Mouse (Mus musculus) liver, embryonic 15.5 days (tissue): ENCODE data around the gene Slc4a4. TPM values are rescaled to one million over a fixed set of nuclear protein-coding genes. Genes with fewer than 3 reads are reported as not detected.

ENCODE experiments used
- ATAC-seq: fragments of 200-750 bp; cut with Nextera tagmentation; 2 replicates; pipeline ENCODE4 v1.8.0; 2017; ENCODE audit warnings: moderate number of reproducible peaks, mild to moderate bottlenecking, moderate library complexity; ENCODE audit not compliant: insufficient read depth
- H3K27ac ChIP-seq: fragments of 300-500 bp; sonication (generic); replicated peaks from 2 replicates; pipeline ENCODE4 v1.5.1; 2015; ENCODE audit warnings: mild to moderate bottlenecking, inconsistent platforms
- H3K27me3 ChIP-seq: fragments of 300-500 bp; sonication (generic); 2 replicates; pipeline ENCODE4 v1.6.1; 2015; ENCODE audit warnings: mild to moderate bottlenecking, inconsistent platforms
- H3K36me3 ChIP-seq: fragments of 300-500 bp; sonication (generic); replicated peaks from 2 replicates; pipeline ENCODE4 v1.6.1; 2015; ENCODE audit warnings: moderate library complexity, mild to moderate bottlenecking, inconsistent platforms
- H3K4me1 ChIP-seq: fragments of 300-500 bp; sonication (generic); replicated peaks from 2 replicates; pipeline ENCODE4 v1.6.1; 2015; ENCODE audit warnings: inconsistent platforms
- H3K4me2 ChIP-seq: fragments of 300-500 bp; sonication (generic); 2 replicates; pipeline ENCODE4 v1.6.1; 2015; ENCODE audit warnings: moderate library complexity, mild to moderate bottlenecking, inconsistent platforms
- H3K4me3 ChIP-seq: fragments of 300-500 bp; sonication (generic); replicated peaks from 2 replicates; pipeline ENCODE4 v1.5.1; 2015; ENCODE audit warnings: mild to moderate bottlenecking, inconsistent platforms
- H3K9ac ChIP-seq: fragments of 300-500 bp; sonication (generic); 2 replicates; pipeline ENCODE4 v1.6.1; 2015; ENCODE audit warnings: moderate library complexity, mild to moderate bottlenecking, inconsistent platforms
- H3K9me3 ChIP-seq: fragments of 300-500 bp; sonication (generic); replicated peaks from 2 replicates; pipeline ENCODE4 v1.6.1; 2016; ENCODE audit warnings: inconsistent platforms
- WGBS: fragments of 180-500 bp; shearing (Covaris S2); methylation state at CpG from one replicate; pipeline ENCODE4 v1.1.7; 2015; ENCODE audit warnings: mixed read lengths; ENCODE audit not compliant: insufficient replicate concordance; 5-methylcytosine and 5-hydroxymethylcytosine counted together
- polyA plus RNA-seq: library from polyadenylated mRNA; unstranded; fragments of >200 nt; fragmentation: Nextera tagmentation; extraction: Ambion mirVana; gene quantifications from 2 replicates; pipeline ENCODE4 v1.2.1, GENCODE M21; 2015

Slc4a4 gene
- polyA plus RNA-seq, 1 experiment from 2014 or later: 0.62 TPM

DNA sequence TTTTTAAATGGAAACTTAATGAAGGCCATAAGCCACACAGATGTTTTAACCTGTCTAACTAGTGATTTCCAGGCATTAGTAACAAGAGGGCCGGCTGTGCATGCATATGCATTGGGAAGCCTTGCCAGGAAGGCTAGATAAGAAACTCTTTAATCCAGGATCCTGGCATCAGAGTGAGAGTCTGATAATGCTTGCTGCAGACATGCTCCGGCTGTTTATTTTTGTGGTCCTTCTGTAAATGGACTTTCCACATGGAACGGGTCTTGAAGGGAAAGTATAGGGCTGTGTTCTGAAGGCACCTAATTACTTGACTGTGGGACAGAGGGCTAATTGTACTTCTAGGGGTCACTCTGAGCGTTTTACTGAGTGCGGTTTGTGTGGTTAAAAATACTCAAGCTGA, 157.2 kb downstream of the Slc4a4 start:
- Histone ChIP-seq H3K4me3 (no peak overlapping the region), H3K36me3 (no peaks in the 10 kb centered on the region), H3K4me1 (no peaks in the 10 kb centered on the region), H3K9ac (no peak overlapping the region), H3K27me3 (no peaks in the 10 kb centered on the region), H3K4me2 (no peak overlapping the region), H3K9me3 (no peaks in the 10 kb centered on the region), H3K27ac (no peak overlapping the region)
- no peak for ATAC-seq
- 45% methylated on average over 5 of the region's 5 CpGs for WGBS

GRCm38 (mm10) chr5:89044801-89045200, 158.2 kb downstream of the Slc4a4 start:
- ATAC-seq: no peak
- H3K36me3 ChIP-seq: no peaks in the 10 kb centered on the region
- H3K9ac ChIP-seq: no peak overlapping the region
- H3K4me1 ChIP-seq: no peaks in the 10 kb centered on the region
- 70% methylated on average over 5 of the region's 5 CpGs for WGBS
- H3K4me3 ChIP-seq: no peak overlapping the region
- no peak overlapping the region for H3K27ac ChIP-seq
- no peak overlapping the region for H3K4me2 ChIP-seq
- H3K27me3 ChIP-seq: no peaks in the 10 kb centered on the region
- no peaks in the 10 kb centered on the region for H3K9me3 ChIP-seq

- no peaks in the 10 kb centered on the region for H3K9me3 ChIP-seq
- H3K27me3 ChIP-seq: no peaks in the 10 kb centered on the region
- 28% methylated on average over 5 of the region's 5 CpGs for WGBS
- no peak overlapping the region for H3K4me2 ChIP-seq
- no peak for ATAC-seq
- H3K9ac ChIP-seq: no peak overlapping the region
- no peak overlapping the region for H3K27ac ChIP-seq
- H3K36me3 ChIP-seq: no peaks in the 10 kb centered on the region
- H3K4me3 ChIP-seq: no peak overlapping the region
- no peaks in the 10 kb centered on the region for H3K4me1 ChIP-seq
Observed at GRCm38 (mm10) chr5:89051577-89051976, 165.0 kb downstream of the Slc4a4 start.

DNA sequence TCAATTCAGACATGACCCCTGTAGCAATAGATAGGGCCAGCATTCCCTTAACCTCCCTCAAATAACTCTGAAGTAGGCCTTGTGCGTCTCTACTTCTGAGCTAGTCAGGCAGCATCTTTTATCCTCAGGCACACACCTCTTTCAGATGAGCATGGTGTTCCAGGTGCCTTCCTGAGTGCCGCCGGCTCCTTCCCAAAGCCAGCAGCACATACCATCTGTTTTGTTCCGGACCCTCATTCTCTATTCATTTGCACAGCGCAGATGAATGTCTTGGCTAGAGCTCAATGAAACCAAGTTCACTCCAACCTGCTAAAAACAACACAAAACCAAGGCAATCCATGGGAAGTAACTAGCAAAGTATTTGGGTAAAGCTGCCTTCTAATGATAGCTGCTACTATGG, 165.6 kb downstream of the Slc4a4 start:
- no peak overlapping the region for H3K4me3 ChIP-seq
- ATAC-seq: no peak
- no peaks in the 10 kb centered on the region for H3K27me3 ChIP-seq
- WGBS: 73% methylated on average over 5 of the region's 5 CpGs
- no peak overlapping the region for H3K9ac ChIP-seq
- no peaks in the 10 kb centered on the region for H3K36me3 ChIP-seq
- no peak overlapping the region for H3K27ac ChIP-seq
- H3K4me2 ChIP-seq: no peak overlapping the region
- H3K4me1 ChIP-seq: no peaks in the 10 kb centered on the region
- no peaks in the 10 kb centered on the region for H3K9me3 ChIP-seq

DNA sequence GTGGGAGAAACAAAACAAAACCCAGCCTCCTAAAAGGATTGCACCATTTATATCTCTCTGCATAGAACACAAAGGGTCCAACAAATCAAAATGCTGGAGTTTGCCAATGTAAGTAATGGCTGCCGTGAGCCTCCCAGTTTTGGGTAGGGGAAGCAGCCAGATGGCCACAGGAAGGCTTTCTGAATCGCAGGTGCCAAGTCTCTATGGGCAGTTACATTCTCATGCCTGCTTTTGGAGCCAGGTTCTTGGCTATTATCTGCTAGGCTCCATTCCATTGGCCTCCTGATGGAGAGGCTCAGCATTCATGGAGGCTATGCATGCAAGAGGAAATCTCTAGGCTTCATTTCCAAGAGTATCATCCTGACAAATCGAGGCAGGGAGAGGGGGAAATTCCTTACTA, 169.0 kb downstream of the Slc4a4 start:
- 61% methylated on average over 3 of the region's 3 CpGs for WGBS
- no peaks in the 10 kb centered on the region for H3K4me1 ChIP-seq
- no peaks in the 10 kb centered on the region for H3K27me3 ChIP-seq
- no peaks in the 10 kb centered on the region for H3K9me3 ChIP-seq
- no peak overlapping the region for H3K4me2 ChIP-seq
- H3K27ac ChIP-seq: no peak overlapping the region
- H3K36me3 ChIP-seq: no peaks in the 10 kb centered on the region
- no peak overlapping the region for H3K4me3 ChIP-seq
- no peak for ATAC-seq
- H3K9ac ChIP-seq: no peak overlapping the region

DNA sequence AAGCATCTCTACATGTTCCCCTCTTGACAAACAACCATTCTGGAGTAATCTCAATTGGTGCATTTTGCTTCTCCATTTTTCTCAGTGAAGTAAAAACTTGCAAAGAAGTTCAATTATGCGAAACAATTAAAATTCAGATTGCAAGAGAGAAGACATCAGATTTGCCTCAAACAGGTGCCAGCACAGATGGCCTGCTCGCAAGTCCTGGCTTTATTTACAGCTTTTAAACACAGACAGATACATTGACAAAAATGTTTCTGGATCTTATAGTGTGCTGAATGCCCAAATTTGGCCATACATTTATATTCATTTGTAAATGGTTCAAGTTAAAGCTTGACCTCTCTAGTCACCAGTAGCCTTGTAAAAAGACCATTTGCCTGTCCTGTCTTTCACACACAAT, 169.8 kb downstream of the Slc4a4 start:
- no peak for ATAC-seq
- no peaks in the 10 kb centered on the region for H3K4me1 ChIP-seq

GRCm38 (mm10) chr5:89061097-89061496, 174.5 kb downstream of the Slc4a4 start:
- no peak overlapping the region for H3K4me3 ChIP-seq
- no peak overlapping the region for H3K4me2 ChIP-seq
- no peaks in the 10 kb centered on the region for H3K36me3 ChIP-seq
- no peak overlapping the region for H3K9ac ChIP-seq
- no peak overlapping the region for H3K27ac ChIP-seq
- no peak for ATAC-seq
- H3K4me1 ChIP-seq: no peaks in the 10 kb centered on the region
- H3K9me3 ChIP-seq: no peaks in the 10 kb centered on the region
- WGBS: 59% methylated on average over 9 of the region's 9 CpGs
- H3K27me3 ChIP-seq: no peaks in the 10 kb centered on the region

More for the DNA sequence above, 169.8 kb downstream of the Slc4a4 start:
- Histone ChIP-seq H3K9me3 (no peaks in the 10 kb centered on the region), H3K9ac (no peak overlapping the region), H3K4me2 (no peak overlapping the region), H3K36me3 (no peaks in the 10 kb centered on the region), H3K27ac (no peak overlapping the region), H3K4me3 (no peak overlapping the region), H3K27me3 (no peaks in the 10 kb centered on the region)
- WGBS: 67% methylated on average over 2 of the region's 2 CpGs

- no peak for ATAC-seq
- H3K4me1 ChIP-seq: no peaks in the 10 kb centered on the region
- 61% methylated on average over 5 of the region's 5 CpGs for WGBS
- H3K4me2 ChIP-seq: no peak overlapping the region
- no peaks in the 10 kb centered on the region for H3K36me3 ChIP-seq
- H3K27me3 ChIP-seq: no peaks in the 10 kb centered on the region
- H3K9ac ChIP-seq: no peak overlapping the region
- H3K27ac ChIP-seq: no peak overlapping the region
- no peaks in the 10 kb centered on the region for H3K9me3 ChIP-seq
- H3K4me3 ChIP-seq: no peak overlapping the region
Observed at GRCm38 (mm10) chr5:89062286-89062685, 175.7 kb downstream of the Slc4a4 start.

DNA sequence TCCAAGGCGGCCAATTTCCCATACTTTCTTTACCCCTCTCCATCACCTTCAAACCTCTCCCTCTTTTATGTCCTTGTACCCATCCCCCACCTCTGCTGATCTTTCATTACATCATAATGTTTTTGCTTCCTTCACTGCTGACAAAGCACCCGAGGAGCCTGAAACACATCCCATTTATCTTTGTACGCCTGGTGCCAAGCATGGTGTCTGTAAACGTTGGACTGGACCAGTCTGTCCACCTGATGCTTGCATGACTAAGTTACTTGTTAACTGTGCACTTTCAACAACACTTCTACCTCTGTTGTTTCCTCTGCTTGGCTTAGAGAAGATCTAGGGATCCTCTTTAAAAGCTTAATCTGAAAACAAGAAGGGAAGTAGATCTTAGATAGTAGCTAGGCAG, 180.5 kb downstream of the Slc4a4 start:
- no peaks in the 10 kb centered on the region for H3K27me3 ChIP-seq
- H3K36me3 ChIP-seq: no peaks in the 10 kb centered on the region
- no peaks in the 10 kb centered on the region for H3K4me1 ChIP-seq
- WGBS: 53% methylated on average over 4 of the region's 4 CpGs
- H3K9ac ChIP-seq: no peak overlapping the region
- no peak for ATAC-seq
- no peak overlapping the region for H3K27ac ChIP-seq
- no peak overlapping the region for H3K4me3 ChIP-seq
- no peak overlapping the region for H3K4me2 ChIP-seq
- no peaks in the 10 kb centered on the region for H3K9me3 ChIP-seq

- no peak overlapping the region for H3K4me2 ChIP-seq
- H3K36me3 ChIP-seq: no peaks in the 10 kb centered on the region
- H3K4me3 ChIP-seq: no peak overlapping the region
- no peak overlapping the region for H3K27ac ChIP-seq
- no peak overlapping the region for H3K9ac ChIP-seq
- no peak for ATAC-seq
- no peaks in the 10 kb centered on the region for H3K4me1 ChIP-seq
- no peaks in the 10 kb centered on the region for H3K27me3 ChIP-seq
- WGBS: 67% methylated on average over 5 of the region's 5 CpGs
- H3K9me3 ChIP-seq: no peaks in the 10 kb centered on the region
Observed at GRCm38 (mm10) chr5:89068072-89068471, 181.5 kb downstream of the Slc4a4 start.

GRCm38 (mm10) chr5:89070051-89070450, 183.4 kb downstream of the Slc4a4 start:
- no peaks in the 10 kb centered on the region for H3K36me3 ChIP-seq
- no peak for ATAC-seq
- H3K27ac ChIP-seq: no peak overlapping the region
- H3K4me1 ChIP-seq: no peaks in the 10 kb centered on the region
- no peak overlapping the region for H3K9ac ChIP-seq
- WGBS: 73% methylated on average over 3 of the region's 3 CpGs
- no peak overlapping the region for H3K4me3 ChIP-seq
- H3K9me3 ChIP-seq: no peaks in the 10 kb centered on the region
- H3K4me2 ChIP-seq: no peak overlapping the region
- no peaks in the 10 kb centered on the region for H3K27me3 ChIP-seq

DNA sequence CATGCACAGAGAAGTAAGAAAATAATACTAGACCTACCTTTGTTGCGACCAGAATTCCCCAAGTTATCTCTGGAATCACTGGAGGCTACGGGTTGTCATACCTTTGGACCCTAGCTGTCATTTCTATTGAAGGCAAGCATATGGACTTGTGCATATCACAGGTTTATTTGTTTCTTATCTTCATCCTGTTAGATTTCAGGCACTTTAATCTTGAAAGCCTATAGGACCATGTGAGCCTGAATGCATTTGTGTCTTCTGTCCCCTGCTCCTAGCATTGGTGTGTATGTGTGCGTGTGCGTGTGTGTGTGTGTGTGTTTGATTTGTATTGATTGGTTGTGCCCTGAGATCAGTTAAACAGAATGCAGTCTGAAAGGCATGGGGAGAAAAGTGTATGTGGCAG, 185.3 kb downstream of the Slc4a4 start:
- 56% methylated on average over 4 of the region's 4 CpGs for WGBS
- H3K4me3 ChIP-seq: no peak overlapping the region
- no peaks in the 10 kb centered on the region for H3K27me3 ChIP-seq
- H3K9me3 ChIP-seq: no peaks in the 10 kb centered on the region
- H3K4me1 ChIP-seq: no peaks in the 10 kb centered on the region
- H3K9ac ChIP-seq: no peak overlapping the region
- H3K4me2 ChIP-seq: no peak overlapping the region
- no peaks in the 10 kb centered on the region for H3K36me3 ChIP-seq
- no peak for ATAC-seq
- H3K27ac ChIP-seq: no peak overlapping the region
